Mouse (Mus musculus): Measurements from ENCODE around the gene Chtf18. TPM values are rescaled to one million over a fixed set of nuclear protein-coding genes. Genes with fewer than 3 reads are reported as not detected.
A peak's percentile ranks its signal among the peaks of the same experiment; 100 is the strongest.

Gene Chtf18
- polyA plus RNA-seq, 1 experiment = 15.6 TPM

- Histone ChIP-seq H3K4me3 (replicated peaks) (no peak overlapping the region), H3K36me3 (ENCODE audit: control insufficient read depth) (no peaks in the 10 kb centered on the region), H3K9me3 (ENCODE audit: control insufficient read depth, low read length) (no peaks in the 10 kb centered on the region), H3K4me1 (ENCODE audit: control insufficient read depth) (no peaks in the 10 kb centered on the region), H3K27me3 (ENCODE audit: control insufficient read depth) (no peaks in the 10 kb centered on the region; the same call in 1 of the 2 replicates)
- TF ChIP-seq GATA1 (IDR thresholded peaks at IDR 0.05; ENCODE audit: low read length) (no peak), TAL1 (IDR thresholded peaks at IDR 0.05; ENCODE audit: low read length) (no peak)
These were observed 11.6 kb upstream of the Chtf18 start for GRCm38 (mm10) chr17:25738861-25739260.

GRCm38 (mm10) chr17:25735745-25736144 is 8.5 kb upstream of the Chtf18 start, which contains the start of gene Mslnl:
TSS of gene Mslnl (plus strand) at chr17:25736042.
- no peaks in the 10 kb centered on the region for H3K9me3 ChIP-seq (ENCODE audit: control insufficient read depth, low read length)
- H3K4me3 ChIP-seq (replicated peaks) = no peak within 1 kb of the TSS
- H3K27me3 ChIP-seq (ENCODE audit: control insufficient read depth) = no peaks in the 10 kb centered on the region
- peaks cover 6% of the 10 kb centered on the region for H3K36me3 ChIP-seq (ENCODE audit: control insufficient read depth)
- no peaks in the 10 kb centered on the region for H3K4me1 ChIP-seq (ENCODE audit: control insufficient read depth)
- no peak for TF ChIP-seq TAL1 (IDR thresholded peaks at IDR 0.05; ENCODE audit: low read length)
- no peak for TF ChIP-seq GATA1 (IDR thresholded peaks at IDR 0.05; ENCODE audit: low read length)

- no peaks in the 10 kb centered on the region for H3K27me3 ChIP-seq (ENCODE audit: control insufficient read depth)
- TF ChIP-seq GATA1 (IDR thresholded peaks at IDR 0.05; ENCODE audit: low read length) = no peak
- TF ChIP-seq TAL1 (IDR thresholded peaks at IDR 0.05; ENCODE audit: low read length) = no peak
These were observed 8.0 kb upstream of the Chtf18 start for GRCm38 (mm10) chr17:25735246-25735645.

GRCm38 (mm10) chr17:25732082-25732481 is 4.9 kb upstream of the Chtf18 start:
- no peaks in the 10 kb centered on the region for H3K9me3 ChIP-seq (ENCODE audit: control insufficient read depth, low read length)
- TF ChIP-seq TAL1 (IDR thresholded peaks at IDR 0.05; ENCODE audit: low read length) = no peak
- TF ChIP-seq GATA1 (IDR thresholded peaks at IDR 0.05; ENCODE audit: low read length) = no peak
- H3K4me1 ChIP-seq (ENCODE audit: control insufficient read depth) = peaks cover 14% of the 10 kb centered on the region
- H3K4me3 ChIP-seq (replicated peaks) = no peak overlapping the region
- H3K36me3 ChIP-seq (ENCODE audit: control insufficient read depth) = peaks cover 22% of the 10 kb centered on the region
- no peaks in the 10 kb centered on the region for H3K27me3 ChIP-seq (ENCODE audit: control insufficient read depth)

More at GRCm38 (mm10) chr17:25735246-25735645, 8.0 kb upstream of the Chtf18 start:
- Histone ChIP-seq H3K9me3 (ENCODE audit: control insufficient read depth, low read length) (no peaks in the 10 kb centered on the region), H3K36me3 (ENCODE audit: control insufficient read depth) (peaks cover 11% of the 10 kb centered on the region), H3K4me3 (replicated peaks) (no peak overlapping the region), H3K4me1 (ENCODE audit: control insufficient read depth) (peaks cover under 1% of the 10 kb centered on the region; the same call in 1 of the 2 replicates)

- H3K27me3 ChIP-seq (ENCODE audit: control insufficient read depth) = no peaks in the 10 kb centered on the region
- peaks cover 48% of the 10 kb centered on the region for H3K4me1 ChIP-seq (ENCODE audit: control insufficient read depth)
- peaks cover 54% of the 10 kb centered on the region for H3K36me3 ChIP-seq (ENCODE audit: control insufficient read depth)
- H3K9me3 ChIP-seq (ENCODE audit: control insufficient read depth, low read length) = peaks cover 7% of the 10 kb centered on the region
- no peak for TF ChIP-seq TAL1 (IDR thresholded peaks at IDR 0.05; ENCODE audit: low read length)
- TF ChIP-seq GATA1 (IDR thresholded peaks at IDR 0.05; ENCODE audit: low read length) = no peak
- H3K4me3 ChIP-seq (replicated peaks) = peak overlapping the region; percentile 76
These were observed 721 bp upstream of the Chtf18 start for GRCm38 (mm10) chr17:25728009-25728270.

- peaks cover 7% of the 10 kb centered on the region for H3K9me3 ChIP-seq (ENCODE audit: control insufficient read depth, low read length)
- TF ChIP-seq GATA1 (IDR thresholded peaks at IDR 0.05; ENCODE audit: low read length) (no peak), TAL1 (IDR thresholded peaks at IDR 0.05; ENCODE audit: low read length) (no peak)
- no peaks in the 10 kb centered on the region for H3K27me3 ChIP-seq (ENCODE audit: control insufficient read depth)
- peak overlapping the region; percentile 17 for H3K4me3 ChIP-seq (replicated peaks)
- H3K36me3 ChIP-seq (ENCODE audit: control insufficient read depth) = peaks cover 70% of the 10 kb centered on the region
- H3K4me1 ChIP-seq (ENCODE audit: control insufficient read depth) = peaks cover 54% of the 10 kb centered on the region
These were observed 2.0 kb downstream of the Chtf18 start for GRCm38 (mm10) chr17:25725264-25725663.

GRCm38 (mm10) chr17:25723919-25724318 is 3.3 kb downstream of the Chtf18 start:
- H3K36me3 ChIP-seq (ENCODE audit: control insufficient read depth) = peaks cover 78% of the 10 kb centered on the region
- no peak for TF ChIP-seq TAL1 (IDR thresholded peaks at IDR 0.05; ENCODE audit: low read length)
- no peak for TF ChIP-seq GATA1 (IDR thresholded peaks at IDR 0.05; ENCODE audit: low read length)

GRCm38 (mm10) chr17:25723470-25723869 is 3.7 kb downstream of the Chtf18 start:
- no peaks in the 10 kb centered on the region for H3K27me3 ChIP-seq (ENCODE audit: control insufficient read depth)
- no peak overlapping the region for H3K4me3 ChIP-seq (replicated peaks)
- peaks cover 79% of the 10 kb centered on the region for H3K36me3 ChIP-seq (ENCODE audit: control insufficient read depth)
- TF ChIP-seq GATA1 (IDR thresholded peaks at IDR 0.05; ENCODE audit: low read length) (no peak), TAL1 (IDR thresholded peaks at IDR 0.05; ENCODE audit: low read length) (no peak)
- peaks cover 50% of the 10 kb centered on the region for H3K4me1 ChIP-seq (ENCODE audit: control insufficient read depth)
- peaks cover 7% of the 10 kb centered on the region for H3K9me3 ChIP-seq (ENCODE audit: control insufficient read depth, low read length)

More at GRCm38 (mm10) chr17:25723919-25724318, 3.3 kb downstream of the Chtf18 start:
- H3K27me3 ChIP-seq (ENCODE audit: control insufficient read depth) = no peaks in the 10 kb centered on the region
- no peak overlapping the region for H3K4me3 ChIP-seq (replicated peaks)
- H3K4me1 ChIP-seq (ENCODE audit: control insufficient read depth) = peaks cover 53% of the 10 kb centered on the region
- H3K9me3 ChIP-seq (ENCODE audit: control insufficient read depth, low read length) = peaks cover 7% of the 10 kb centered on the region

- no peak for TF ChIP-seq TAL1 (IDR thresholded peaks at IDR 0.05; ENCODE audit: low read length)
- TF ChIP-seq GATA1 (IDR thresholded peaks at IDR 0.05; ENCODE audit: low read length) = no peak
- H3K27me3 ChIP-seq (ENCODE audit: control insufficient read depth) = peaks cover 18% of the 10 kb centered on the region
- no peak overlapping the region for H3K4me3 ChIP-seq (replicated peaks)
- peaks cover 81% of the 10 kb centered on the region for H3K36me3 ChIP-seq (ENCODE audit: control insufficient read depth)
- H3K9me3 ChIP-seq (ENCODE audit: control insufficient read depth, low read length) = peaks cover 7% of the 10 kb centered on the region
- H3K4me1 ChIP-seq (ENCODE audit: control insufficient read depth) = peaks cover 48% of the 10 kb centered on the region
These were observed 5.7 kb downstream of the Chtf18 start for GRCm38 (mm10) chr17:25721476-25721875.

GRCm38 (mm10) chr17:25717691-25718090 is 9.5 kb downstream of the Chtf18 start:
- Histone ChIP-seq H3K36me3 (ENCODE audit: control insufficient read depth) (peaks cover 46% of the 10 kb centered on the region), H3K27me3 (ENCODE audit: control insufficient read depth) (peaks cover 32% of the 10 kb centered on the region), H3K4me1 (ENCODE audit: control insufficient read depth) (peaks cover 31% of the 10 kb centered on the region), H3K9me3 (ENCODE audit: control insufficient read depth, low read length) (no peaks in the 10 kb centered on the region), H3K4me3 (replicated peaks) (no peak overlapping the region)
- TF ChIP-seq GATA1 (IDR thresholded peaks at IDR 0.05; ENCODE audit: low read length) (no peak), TAL1 (IDR thresholded peaks at IDR 0.05; ENCODE audit: low read length) (no peak)
